Mouse (Mus musculus) bone marrow, adult 2 months (tissue): Measurements from ENCODE around the gene Entr1.

ENCODE experiments used
- CTCF ChIP-seq: fragments of 200-500 bp; IDR thresholded peaks from 2 replicates; pipeline ENCODE4 v1.5.1; 2011; ENCODE audit warnings: low read length, control low read depth; ENCODE audit not compliant: control insufficient read depth, insufficient read depth
- POLR2A ChIP-seq: fragments of 200-500 bp; IDR thresholded peaks from 2 replicates; pipeline ENCODE4 v1.6.1; 2011; ENCODE audit warnings: low read depth, mild to moderate bottlenecking, control low read depth, low read length, borderline replicate concordance; ENCODE audit not compliant: control insufficient read depth

- no peak for TF ChIP-seq CTCF
- TF ChIP-seq POLR2A: no peak
These were observed 31.6 kb downstream of the Entr1 start for GRCm38 (mm10) chr2:26357484-26357883.
